Mouse (Mus musculus) activated CD4-positive, CD25-positive, alpha-beta regulatory T cell, adult 9 weeks (primary cell): ENCODE measurements around the gene Cntrob. TPM values are rescaled to one million over a fixed set of nuclear protein-coding genes. Genes with fewer than 3 reads are reported as not detected.

ENCODE experiments used
- polyA plus RNA-seq: library from polyadenylated mRNA; unstranded; fragments of 100-300 nt; shearing (Covaris generic); gene quantifications from one replicate; pipeline ENCODE4 v1.2.1, GENCODE M21; 2017

Cntrob gene
- polyA plus RNA-seq: 14.7 TPM

DNA sequence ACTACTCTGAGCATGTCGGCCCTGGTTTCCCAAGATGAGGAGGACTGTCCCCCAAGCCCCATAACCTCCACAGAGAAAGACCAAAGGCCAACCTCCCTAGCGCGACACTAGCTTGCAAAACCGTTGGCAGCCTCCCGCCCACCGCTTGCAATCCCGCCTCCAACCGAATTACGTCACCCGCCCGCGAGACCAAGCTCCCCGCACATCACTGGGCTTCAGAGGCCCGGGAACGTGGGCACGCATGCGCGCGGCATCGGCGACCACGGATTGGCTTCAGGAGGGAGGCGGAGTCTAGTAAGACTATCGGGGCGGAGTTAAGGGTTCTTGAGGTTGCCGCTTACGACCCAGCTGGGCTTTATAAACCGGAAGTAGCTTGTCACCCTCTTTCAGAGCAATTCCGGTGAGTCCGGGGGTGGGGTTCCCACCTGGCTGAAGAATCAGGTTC is at the start of gene Cntrob, which contains the start of gene Trappc1:
Cntrob (minus strand) TSS at position 109 of the 445 bp plus-strand sequence.
Trappc1 (plus strand) TSS at position 314 of the 445 bp plus-strand sequence.

DNA sequence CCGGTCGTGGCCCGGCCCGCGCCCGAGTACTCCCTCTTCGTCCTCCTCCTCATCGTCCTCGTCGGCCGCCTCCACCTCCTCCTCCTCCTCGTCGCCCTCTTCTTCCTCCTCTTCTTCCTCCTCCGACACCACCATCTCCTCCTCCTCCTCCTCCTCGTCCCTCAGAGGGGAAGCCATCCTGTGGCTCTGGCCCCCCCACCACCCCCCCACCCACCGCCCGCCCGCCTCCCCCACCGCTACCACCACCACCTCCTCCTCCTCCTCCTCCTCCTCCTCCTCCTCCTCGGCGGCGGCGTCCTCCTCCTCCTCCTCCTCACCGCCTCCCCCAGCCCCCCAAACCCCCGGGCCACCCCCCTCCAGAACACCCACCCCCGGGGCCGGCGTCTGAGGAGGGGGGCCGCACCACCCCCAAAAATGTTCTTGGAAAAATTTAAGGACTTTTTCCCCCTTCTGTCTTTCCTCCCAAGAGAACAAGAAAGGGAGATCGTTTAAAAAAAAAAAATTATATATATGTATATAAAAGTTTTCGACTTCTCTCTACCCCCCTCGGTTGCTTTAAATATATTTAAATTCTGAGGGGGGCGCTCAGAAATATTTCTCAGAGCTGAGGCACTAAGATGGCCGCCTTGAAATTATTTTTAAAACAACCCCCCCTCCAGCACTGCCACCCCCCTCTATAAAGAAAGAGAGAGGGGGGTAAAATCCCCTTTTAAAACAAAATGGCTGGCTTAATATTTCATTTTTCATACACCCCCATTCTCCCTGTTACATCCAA is 45.8 kb upstream of the Cntrob start, which contains the start of gene Chd3:
Chd3 (minus strand) TSS at position 192 of the 775 bp plus-strand sequence.

DNA sequence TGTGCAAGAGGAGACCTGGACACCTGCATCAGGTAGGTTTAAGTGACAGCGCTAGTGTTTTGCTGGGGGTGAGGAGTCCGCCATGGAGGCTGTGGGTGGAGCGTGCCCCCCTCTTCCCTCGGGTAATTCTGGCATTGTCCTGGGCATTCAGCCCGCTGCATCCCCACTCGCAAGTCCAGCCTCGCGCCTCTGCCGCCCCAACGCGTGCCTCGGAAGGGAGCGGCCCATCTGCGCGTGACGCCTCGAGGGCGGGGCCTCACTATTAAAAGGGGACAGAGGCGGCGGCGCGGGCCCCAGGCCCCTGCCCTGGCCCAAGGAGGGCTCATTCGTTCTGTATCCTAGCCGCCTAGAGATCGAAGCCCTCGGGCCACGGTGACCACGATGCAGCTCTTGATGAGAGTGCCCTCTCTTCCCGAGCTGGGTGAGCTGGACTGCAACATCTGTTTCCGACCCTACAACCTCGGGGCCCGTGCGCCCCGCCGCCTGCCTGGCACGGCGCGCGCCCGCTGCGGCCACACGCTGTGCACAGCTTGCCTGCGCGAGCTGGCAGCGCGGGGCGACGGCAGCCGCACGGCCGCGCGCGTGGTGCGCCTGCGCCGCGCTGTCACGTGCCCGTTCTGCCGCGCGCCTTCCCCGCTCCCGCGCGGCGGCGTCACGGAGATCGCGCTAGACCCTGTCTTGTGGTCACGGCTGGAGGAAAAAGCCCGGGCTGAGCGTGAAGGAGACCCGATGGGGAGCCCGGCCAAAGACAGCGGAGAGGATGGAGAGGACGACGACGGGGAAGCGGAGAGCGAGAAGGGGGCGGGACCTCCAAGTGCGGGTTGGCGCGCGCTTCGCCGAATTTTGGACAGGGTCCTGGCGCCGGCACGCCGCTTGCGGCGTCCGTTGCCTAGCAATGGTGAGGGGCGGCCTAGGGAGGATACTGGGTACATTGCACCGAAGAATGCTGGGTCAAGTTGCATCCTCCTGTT is 16.9 kb upstream of the Cntrob start, which contains the start of gene Rnf227:
Rnf227 (plus strand) TSS at position 301 of the 971 bp plus-strand sequence.

DNA sequence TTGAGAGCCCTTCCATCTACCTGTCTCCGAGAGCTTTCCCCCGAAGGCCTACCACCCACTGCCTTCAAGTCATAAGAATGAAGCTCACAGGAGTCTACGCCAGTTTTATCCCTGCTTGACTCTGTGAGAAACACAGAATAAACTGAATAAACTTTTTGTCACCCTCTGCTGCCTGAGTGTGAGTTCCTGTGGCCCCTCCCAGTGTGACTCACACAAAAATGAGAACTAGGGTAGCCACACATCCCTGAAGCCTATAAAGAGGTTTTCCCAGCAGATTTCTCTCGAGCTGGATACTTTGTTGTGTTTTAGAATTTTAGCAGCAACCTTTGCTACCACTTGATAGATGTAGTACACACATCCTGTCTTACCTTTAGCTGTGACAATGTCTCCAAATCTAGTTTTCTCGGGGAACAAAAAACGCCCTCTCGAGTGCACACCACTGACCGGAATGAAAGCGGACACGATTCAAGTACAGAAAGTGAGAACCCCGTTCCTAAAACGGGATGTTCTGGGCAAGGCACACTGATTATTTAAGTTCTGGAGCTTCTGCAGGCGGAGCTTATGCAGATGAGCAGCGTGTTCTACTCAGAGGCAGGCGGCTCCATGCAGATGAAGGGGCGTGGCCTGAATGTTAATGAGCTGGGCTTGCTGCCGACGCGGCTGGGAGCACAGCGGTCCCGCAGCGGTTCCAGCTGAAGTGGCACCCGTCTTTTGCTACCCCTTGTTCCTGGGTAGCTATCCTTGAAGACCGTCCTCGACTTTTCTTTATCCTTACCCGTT is 2.2 kb upstream of the Cntrob start, which contains the start of gene Kcnab3:
Kcnab3 (plus strand) TSS at position 631 of the 780 bp plus-strand sequence.

Other genes with a start within 250 kb of the Cntrob start
- gene Vamp2, start 235.3 kb downstream of the Cntrob start, polyA plus RNA-seq: 53.5 TPM
- 10.8 TPM for gene Per1, start 228.6 kb downstream of the Cntrob start, polyA plus RNA-seq
- not detected for gene Hes7, start 203.4 kb downstream of the Cntrob start, polyA plus RNA-seq
- not detected for gene 9130213A22Rik, start 201.2 kb downstream of the Cntrob start, polyA plus RNA-seq
- 0.09 TPM for gene Aloxe3, start 197.9 kb downstream of the Cntrob start, polyA plus RNA-seq
- gene Alox12b, start 166.8 kb downstream of the Cntrob start, polyA plus RNA-seq: not detected
- gene Alox8, start 125.9 kb downstream of the Cntrob start, polyA plus RNA-seq: 8.6 TPM
- gene Gucy2e, start 86.7 kb downstream of the Cntrob start, polyA plus RNA-seq: 0.32 TPM
- gene Trappc1, start 205 bp upstream of the Cntrob start, polyA plus RNA-seq: 100 TPM
- gene Kcnab3, start 2.5 kb upstream of the Cntrob start, polyA plus RNA-seq: 1.7 TPM
- 3.5 TPM for gene Rnf227, start 16.7 kb upstream of the Cntrob start, polyA plus RNA-seq
- gene Chd3, start 45.6 kb upstream of the Cntrob start, polyA plus RNA-seq: 100 TPM
- 130 TPM for gene Naa38, start 71.7 kb upstream of the Cntrob start, polyA plus RNA-seq
- gene Cyb5d1, start 71.9 kb upstream of the Cntrob start, polyA plus RNA-seq: 35.8 TPM
- 0.42 TPM for gene Tmem88, start 74.5 kb upstream of the Cntrob start, polyA plus RNA-seq
- gene Kdm6b, start 89.9 kb upstream of the Cntrob start, polyA plus RNA-seq: 3.9 TPM
- not detected for gene Dnah2, start 225.3 kb upstream of the Cntrob start, polyA plus RNA-seq
- gene Efnb3, start 236.4 kb upstream of the Cntrob start, polyA plus RNA-seq: 0.50 TPM